In genomic region chr15:81836124-81836821, GRCm38 (mm10) we compare ENCODE assay signal across 8 mouse cellular contexts. TPM values are rescaled to one million over a fixed set of nuclear protein-coding genes. Genes with fewer than 3 reads are reported as not detected.
A peak's percentile ranks its signal among the peaks of the same experiment; 100 is the strongest.
DNase-seq lines count a peak whose midpoint lies in the region; ATAC-seq lines count a peak whose summit lies in the region.

No protein-coding gene starts in this region.

- DNase-seq in R1 (ENCODE audit: low read depth, low spot score), result peak; percentile 35
- DNase-seq in cerebellum, postnatal 14 days, result peak; percentile 79 to 80
- peak; percentile 66 to 76 for DNase-seq in frontal cortex, postnatal 25 days (ENCODE audit: low spot score in 2 of 2)
- peak; percentile 67 for DNase-seq in hindbrain, embryonic 11.5 days (ENCODE audit: low spot score)
- peak; percentile 54 for DNase-seq in layer of hippocampus, postnatal 25 days (ENCODE audit: extremely low spot score in 1 of 2, low spot score in 1 of 2)
- peak; percentile 63 for DNase-seq in ovary, postnatal 10 days (ENCODE audit: low spot score)

- H3K36me3 ChIP-seq in hindbrain, embryonic 11.5 days (ENCODE audit: control insufficient read depth, insufficient read depth, low read length), result no peaks in the 10 kb centered on the region
- no peaks in the 10 kb centered on the region for H3K36me3 ChIP-seq in lung, embryonic 16.5 days (ENCODE audit: control insufficient read depth, insufficient read depth, low read length)

- peak; percentile 73 for ATAC-seq in hindbrain, embryonic 11.5 days (ENCODE audit: low FRiP score)
- peak; percentile 89 for ATAC-seq in lung, embryonic 16.5 days (ENCODE audit: low read depth)
- ATAC-seq in CD4-positive, CD25-positive, alpha-beta regulatory T cell, adult 4 months, result no peak

- peaks cover 2% of the 10 kb centered on the region for H3K4me1 ChIP-seq in hindbrain, embryonic 11.5 days (replicated peaks; ENCODE audit: control insufficient read depth, insufficient read depth, low read length)
- peaks cover 38% of the 10 kb centered on the region for H3K4me1 ChIP-seq in lung, embryonic 16.5 days (replicated peaks; ENCODE audit: control insufficient read depth, insufficient read depth, low read length)

- H3K9ac ChIP-seq in hindbrain, embryonic 11.5 days (ENCODE audit: low read depth, low read length), result peak overlapping the region; percentile 37
- H3K9ac ChIP-seq in lung, embryonic 16.5 days (ENCODE audit: low read length), result peak overlapping the region; percentile 61

- peak overlapping the region; percentile 37 for H3K4me2 ChIP-seq in hindbrain, embryonic 11.5 days (replicated peaks; ENCODE audit: low read depth, low read length)
- H3K4me2 ChIP-seq in lung, embryonic 16.5 days (ENCODE audit: low read depth, low read length), result peak overlapping the region; percentile 60

- peak overlapping the region; percentile 20 for H3K4me3 ChIP-seq in hindbrain, embryonic 11.5 days (ENCODE audit: low read depth, low read length)
- peak overlapping the region; percentile 42 for H3K4me3 ChIP-seq in lung, embryonic 16.5 days (ENCODE audit: low read length)

- H3K27me3 ChIP-seq in hindbrain, embryonic 11.5 days (ENCODE audit: control insufficient read depth, insufficient read depth, low read length), result peaks cover 2% of the 10 kb centered on the region; the same call in 1 of the 2 replicates
- H3K27me3 ChIP-seq in lung, embryonic 16.5 days (ENCODE audit: control insufficient read depth, insufficient read depth, low read depth, low read length), result no peaks in the 10 kb centered on the region

- no peak overlapping the region for H3K27ac ChIP-seq in hindbrain, embryonic 11.5 days (ENCODE audit: low read depth, low read length)
- peak overlapping the region; percentile 64 for H3K27ac ChIP-seq in lung, embryonic 16.5 days (ENCODE audit: low read length)

- WGBS in hindbrain, embryonic 11.5 days, result 2% methylated on average over 33 of the region's 33 CpGs
- WGBS in lung, embryonic 16.5 days, result 2% methylated on average over 32 of the region's 33 CpGs

- no peaks in the 10 kb centered on the region for H3K9me3 ChIP-seq in hindbrain, embryonic 11.5 days (ENCODE audit: control insufficient read depth, low read length)
- no peaks in the 10 kb centered on the region for H3K9me3 ChIP-seq in lung, embryonic 16.5 days (ENCODE audit: control insufficient read depth, low read length)

RNA-seq across cellular contexts. Expression of gene Tob2, which starts 22.3 kb away (rescaled TPM):
- 10.5 and 12.5 TPM in 2 replicates for polyA plus RNA-seq in hindbrain, embryonic 11.5 days (2014; fragmentation: Nextera tagmentation; extraction: Ambion mirVana)
- 10 to 100 TPM; 27.7 to 34.1 TPM for total RNA-seq in layer of hippocampus, postnatal 25 days (2021)
- polyA plus RNA-seq in lung, embryonic 16.5 days (2015; fragmentation: Nextera tagmentation; extraction: Ambion mirVana), result 32.3 and 36.0 TPM in 2 replicates
- 10 to 100 TPM; 37.2 to 42.7 TPM for polyA plus RNA-seq in CD4-positive, CD25-positive, alpha-beta regulatory T cell, adult 4 months (2017; shearing (Covaris generic))

RNA-seq across cellular contexts. Expression of gene Tef, which starts 34.1 kb away (rescaled TPM):
- 12.0 and 12.4 TPM in 2 replicates for polyA plus RNA-seq in hindbrain, embryonic 11.5 days (2014; fragmentation: Nextera tagmentation; extraction: Ambion mirVana)
- total RNA-seq in layer of hippocampus, postnatal 25 days (2021), result 100 to 1,000 TPM; 237 to 266 TPM
- polyA plus RNA-seq in lung, embryonic 16.5 days (2015; fragmentation: Nextera tagmentation; extraction: Ambion mirVana), result 32.4 and 39.8 TPM in 2 replicates
- polyA plus RNA-seq in CD4-positive, CD25-positive, alpha-beta regulatory T cell, adult 4 months (2017; shearing (Covaris generic)), result 10 to 100 TPM; 10.2 to 13.9 TPM

RNA-seq across cellular contexts. Expression of gene Phf5a, which starts 35.4 kb away (rescaled TPM):
- polyA plus RNA-seq in hindbrain, embryonic 11.5 days (2014; fragmentation: Nextera tagmentation; extraction: Ambion mirVana), result 184 and 186 TPM in 2 replicates
- 10 to 100 TPM; 32.6 to 40.0 TPM for total RNA-seq in layer of hippocampus, postnatal 25 days (2021)
- polyA plus RNA-seq in lung, embryonic 16.5 days (2015; fragmentation: Nextera tagmentation; extraction: Ambion mirVana), result 146 and 148 TPM in 2 replicates
- polyA plus RNA-seq in CD4-positive, CD25-positive, alpha-beta regulatory T cell, adult 4 months (2017; shearing (Covaris generic)), result 100 to 1,000 TPM in 1 of 2 experiments, 10 to 100 TPM in 1; 89.8 to 111 TPM

RNA-seq across cellular contexts. Expression of gene Aco2, which starts 35.8 kb away (rescaled TPM):
- polyA plus RNA-seq in hindbrain, embryonic 11.5 days (2014; fragmentation: Nextera tagmentation; extraction: Ambion mirVana), result 155 and 169 TPM in 2 replicates
- total RNA-seq in layer of hippocampus, postnatal 25 days (2021), result 100 to 1,000 TPM; 475 to 495 TPM
- polyA plus RNA-seq in lung, embryonic 16.5 days (2015; fragmentation: Nextera tagmentation; extraction: Ambion mirVana), result 171 and 180 TPM in 2 replicates
- 100 to 1,000 TPM in 1 of 2 experiments, 10 to 100 TPM in 1; 94.3 to 166 TPM for polyA plus RNA-seq in CD4-positive, CD25-positive, alpha-beta regulatory T cell, adult 4 months (2017; shearing (Covaris generic))
